Mouse (Mus musculus) lung, postnatal 0 days (tissue): ENCODE data around the gene St6galnac3.

Experiments
- CTCF ChIP-seq: IDR thresholded peaks from 2 replicates; pipeline ENCODE4 v1.5.1; 2016; ENCODE audit warnings: antibody characterized with exemption, mild to moderate bottlenecking
- EP300 ChIP-seq: IDR thresholded peaks from 2 replicates; pipeline ENCODE4 v1.6.1; 2016; ENCODE audit warnings: antibody characterized with exemption, mild to moderate bottlenecking, control low read depth

GRCm38 (mm10) chr3:153539851-153540250, 185.1 kb downstream of the St6galnac3 start:
- TF ChIP-seq CTCF = no peak
- TF ChIP-seq EP300 = no peak
